Mouse (Mus musculus): ENCODE results near the gene Nudt16l1. TPM values are rescaled to one million over a fixed set of nuclear protein-coding genes. Genes with fewer than 3 reads are reported as not detected.

The Nudt16l1 gene
- polyA plus RNA-seq, 1 experiment from 2014 or later, result 49.0 TPM

GRCm38 (mm10) chr16:4976180-4976579 lies 37.6 kb downstream of the Nudt16l1 start:
- no peak overlapping the region for H3K4me2 ChIP-seq
- no peak overlapping the region for H3K27ac ChIP-seq (replicated peaks)
- no peaks in the 10 kb centered on the region for H3K9me3 ChIP-seq (replicated peaks)
- H3K27me3 ChIP-seq, result no peaks in the 10 kb centered on the region; the same call in 1 of the 2 replicates
- no peak for ATAC-seq (ENCODE audit: insufficient read depth)
- peaks cover 15% of the 10 kb centered on the region for H3K4me1 ChIP-seq (replicated peaks)
- H3K36me3 ChIP-seq (replicated peaks), result no peaks in the 10 kb centered on the region
- no peak overlapping the region for H3K9ac ChIP-seq
- 63% methylated on average over 2 of the region's 2 CpGs for WGBS (ENCODE audit: insufficient replicate concordance)
- H3K4me3 ChIP-seq (replicated peaks), result no peak overlapping the region

- Histone ChIP-seq H3K27me3 (no peaks in the 10 kb centered on the region; the same call in 1 of the 2 replicates), H3K36me3 (replicated peaks) (no peaks in the 10 kb centered on the region), H3K9ac (no peak overlapping the region), H3K4me2 (no peak overlapping the region), H3K4me3 (replicated peaks) (no peak overlapping the region), H3K4me1 (replicated peaks) (peaks cover 10% of the 10 kb centered on the region), H3K9me3 (replicated peaks) (no peaks in the 10 kb centered on the region), H3K27ac (replicated peaks) (no peak overlapping the region)
- 41% methylated on average over 5 of the region's 5 CpGs for WGBS (ENCODE audit: insufficient replicate concordance)
- ATAC-seq (ENCODE audit: insufficient read depth), result 0 out of 2 replicates have a peak, but pooled peaks have one; percentile 29
Measured at GRCm38 (mm10) chr16:4978275-4979051, 39.9 kb downstream of the Nudt16l1 start.

GRCm38 (mm10) chr16:4979755-4980380 lies 41.3 kb downstream of the Nudt16l1 start:
- Histone ChIP-seq H3K4me2 (no peak overlapping the region), H3K4me1 (replicated peaks) (peaks cover 10% of the 10 kb centered on the region), H3K9ac (no peak overlapping the region), H3K27me3 (no peaks in the 10 kb centered on the region; the same call in 1 of the 2 replicates), H3K9me3 (replicated peaks) (no peaks in the 10 kb centered on the region), H3K4me3 (replicated peaks) (no peak overlapping the region), H3K27ac (replicated peaks) (no peak overlapping the region), H3K36me3 (replicated peaks) (no peaks in the 10 kb centered on the region)
- 59% methylated on average over 4 of the region's 4 CpGs for WGBS (ENCODE audit: insufficient replicate concordance)
- ATAC-seq (ENCODE audit: insufficient read depth), result peak; percentile 37; the same call in 1 of the 2 replicates

GRCm38 (mm10) chr16:4984717-4985116 lies 46.2 kb downstream of the Nudt16l1 start:
- no peak for ATAC-seq (ENCODE audit: insufficient read depth)
- H3K9me3 ChIP-seq (replicated peaks), result no peaks in the 10 kb centered on the region
- 81% methylated on average over 12 of the region's 12 CpGs for WGBS (ENCODE audit: insufficient replicate concordance)
- no peak overlapping the region for H3K9ac ChIP-seq
- no peaks in the 10 kb centered on the region for H3K36me3 ChIP-seq (replicated peaks)
- no peaks in the 10 kb centered on the region for H3K4me1 ChIP-seq (replicated peaks)
- H3K27ac ChIP-seq (replicated peaks), result no peak overlapping the region
- H3K4me3 ChIP-seq (replicated peaks), result no peak overlapping the region
- no peaks in the 10 kb centered on the region; the same call in 1 of the 2 replicates for H3K27me3 ChIP-seq
- no peak overlapping the region for H3K4me2 ChIP-seq

Other genes with a start within 250 kb of the Nudt16l1 start
- 37.2 and 39.6 TPM in 2 replicates for gene Nmral1, start 219.4 kb upstream of the Nudt16l1 start, polyA plus RNA-seq (2015; fragmentation: Nextera tagmentation; extraction: Ambion mirVana)
- gene Hmox2, start 212.4 kb upstream of the Nudt16l1 start, polyA plus RNA-seq (2015; fragmentation: Nextera tagmentation; extraction: Ambion mirVana), result 36.6 and 37.9 TPM in 2 replicates
- gene Cdip1, start 148.5 kb upstream of the Nudt16l1 start, polyA plus RNA-seq (2015; fragmentation: Nextera tagmentation; extraction: Ambion mirVana), result 20.9 and 24.5 TPM in 2 replicates
- gene 4930562C15Rik, start 103.3 kb upstream of the Nudt16l1 start, polyA plus RNA-seq (2015; fragmentation: Nextera tagmentation; extraction: Ambion mirVana), result 0.09 and 0.14 TPM in 2 replicates
- 10.6 and 11.5 TPM in 2 replicates for gene Ubald1, start 58.4 kb upstream of the Nudt16l1 start, polyA plus RNA-seq (2015; fragmentation: Nextera tagmentation; extraction: Ambion mirVana)
- 25.4 and 30.9 TPM in 2 replicates for gene Mgrn1, start 52.5 kb upstream of the Nudt16l1 start, polyA plus RNA-seq (2015; fragmentation: Nextera tagmentation; extraction: Ambion mirVana)
- gene Anks3, start 25.4 kb downstream of the Nudt16l1 start, polyA plus RNA-seq (2015; fragmentation: Nextera tagmentation; extraction: Ambion mirVana), result 14.8 and 18.5 TPM in 2 replicates
- gene Sept12, start 59.1 kb downstream of the Nudt16l1 start, polyA plus RNA-seq (2015; fragmentation: Nextera tagmentation; extraction: Ambion mirVana), result not detected in 2 replicates
- 7.5 and 9.1 TPM in 2 replicates for gene Smim22, start 68.5 kb downstream of the Nudt16l1 start, polyA plus RNA-seq (2015; fragmentation: Nextera tagmentation; extraction: Ambion mirVana)
- gene Rogdi, start 74.8 kb downstream of the Nudt16l1 start, polyA plus RNA-seq (2015; fragmentation: Nextera tagmentation; extraction: Ambion mirVana), result 65.2 and 78.7 TPM in 2 replicates
- 41.6 and 46.0 TPM in 2 replicates for gene Glyr1, start 111.1 kb downstream of the Nudt16l1 start, polyA plus RNA-seq (2015; fragmentation: Nextera tagmentation; extraction: Ambion mirVana)
- gene Ubn1, start 111.3 kb downstream of the Nudt16l1 start, polyA plus RNA-seq (2015; fragmentation: Nextera tagmentation; extraction: Ambion mirVana), result 8.5 and 9.5 TPM in 2 replicates
- gene Ppl, start 193.7 kb downstream of the Nudt16l1 start, polyA plus RNA-seq (2015; fragmentation: Nextera tagmentation; extraction: Ambion mirVana), result 0.38 and 0.60 TPM in 2 replicates
- gene Sec14l5, start 208.3 kb downstream of the Nudt16l1 start, polyA plus RNA-seq (2015; fragmentation: Nextera tagmentation; extraction: Ambion mirVana), result 0.02 TPM in 1 of 2 replicates, not detected in the other

Measured in liver, embryonic 15.5 days (tissue).